Mouse (Mus musculus) lung, adult 2 months (tissue): ENCODE results near the gene Cacna2d3.

ENCODE experiments used
- CTCF ChIP-seq: fragments of 200-500 bp; IDR thresholded peaks from 2 replicates; pipeline ENCODE4 v1.5.1; 2011; ENCODE audit warnings: mild to moderate bottlenecking, low read length, control low read depth; ENCODE audit not compliant: insufficient read depth
- POLR2A ChIP-seq: fragments of 200-500 bp; IDR thresholded peaks from 2 replicates; pipeline ENCODE4 v1.6.1; 2011; ENCODE audit warnings: low read depth, mild to moderate bottlenecking, control low read depth, low read length, borderline replicate concordance; ENCODE audit errors: extremely low read depth

DNA sequence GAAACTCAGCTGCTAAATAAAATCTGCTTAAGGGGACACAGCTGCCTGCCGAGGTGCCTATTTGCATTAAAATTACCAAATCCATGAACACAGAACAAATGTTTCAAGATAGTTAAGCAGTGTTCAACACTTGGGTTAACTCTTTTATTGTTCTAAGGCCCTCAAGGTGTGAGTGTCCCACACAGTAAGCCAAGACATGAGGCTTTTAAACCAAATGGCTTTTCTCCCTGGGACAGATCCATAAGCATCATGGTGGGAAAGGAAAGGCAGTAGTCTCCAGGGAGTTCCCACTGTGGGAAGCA, 516.7 kb downstream of the Cacna2d3 start:
- TF ChIP-seq CTCF = no peak
- no peak for TF ChIP-seq POLR2A
